Mouse (Mus musculus) gastrocnemius, postnatal 4 days (tissue): ENCODE measurements around the gene BC067074. TPM values are rescaled to one million over a fixed set of nuclear protein-coding genes. Genes with fewer than 3 reads are reported as not detected.

Source experiments
- DNase-seq, 2 experiments: peaks; one replicate each; pipeline ENCODE4 v3.0.0; 2021 to 2022; ENCODE audit warnings: low spot score in 2 of 2, mixed read lengths in 2 of 2
- total RNA-seq, 2 experiments: library from RNA; stranded (reverse); gene quantifications; 2 replicates each; pipeline ENCODE4 v1.2.3; 2021

BC067074 gene
- total RNA-seq, 2 experiments from 2014 or later: 15.3 to 21.3 TPM

GRCm38 (mm10) chr13:113319588-113319987, 26.6 kb downstream of the BC067074 start:
- no peak for DNase-seq

- DNase-seq: peak in 1 of 2 experiments; percentile 30
These were observed 29.0 kb downstream of the BC067074 start for GRCm38 (mm10) chr13:113321972-113322371.

GRCm38 (mm10) chr13:113324241-113324640, 31.3 kb downstream of the BC067074 start:
- DNase-seq: no peak

GRCm38 (mm10) chr13:113325678-113326077, 32.7 kb downstream of the BC067074 start:
- no peak for DNase-seq

GRCm38 (mm10) chr13:113332256-113332655, 39.3 kb downstream of the BC067074 start:
- DNase-seq: no peak

- DNase-seq: no peak
These were observed 40.4 kb downstream of the BC067074 start for GRCm38 (mm10) chr13:113333374-113333773.

- DNase-seq: no peak
These were observed 41.0 kb downstream of the BC067074 start for GRCm38 (mm10) chr13:113333931-113334330.

GRCm38 (mm10) chr13:113334773-113335172, 41.8 kb downstream of the BC067074 start:
- no peak for DNase-seq

- DNase-seq: peak in 1 of 2 experiments; percentile 54
These were observed 44.4 kb downstream of the BC067074 start for GRCm38 (mm10) chr13:113337223-113337858.

GRCm38 (mm10) chr13:113340644-113341043, 47.7 kb downstream of the BC067074 start:
- DNase-seq: no peak

GRCm38 (mm10) chr13:113341161-113341560, 48.2 kb downstream of the BC067074 start:
- no peak for DNase-seq

- no peak for DNase-seq
These were observed 49.5 kb downstream of the BC067074 start for GRCm38 (mm10) chr13:113342355-113342919.

GRCm38 (mm10) chr13:113350743-113351430, 57.9 kb downstream of the BC067074 start:
- no peak for DNase-seq

GRCm38 (mm10) chr13:113353546-113353945, 60.6 kb downstream of the BC067074 start:
- no peak for DNase-seq

- no peak for DNase-seq
These were observed 61.0 kb downstream of the BC067074 start for GRCm38 (mm10) chr13:113353955-113354354.

GRCm38 (mm10) chr13:113355022-113355421, 62.1 kb downstream of the BC067074 start:
- DNase-seq: no peak

GRCm38 (mm10) chr13:113357438-113358144, 64.6 kb downstream of the BC067074 start:
- no peak for DNase-seq

GRCm38 (mm10) chr13:113359676-113360075, 66.7 kb downstream of the BC067074 start:
- DNase-seq: no peak

GRCm38 (mm10) chr13:113365976-113366375, 73.0 kb downstream of the BC067074 start:
- DNase-seq: no peak

- DNase-seq: no peak
These were observed 76.1 kb downstream of the BC067074 start for GRCm38 (mm10) chr13:113368931-113369579.

GRCm38 (mm10) chr13:113369622-113370021, 76.7 kb downstream of the BC067074 start:
- DNase-seq: no peak
